Mouse (Mus musculus): ENCODE data around the gene Muc13. TPM values are rescaled to one million over a fixed set of nuclear protein-coding genes. Genes with fewer than 3 reads are reported as not detected.
A peak's percentile ranks its signal among the peaks of the same experiment; 100 is the strongest.

Muc13 gene
- polyA plus RNA-seq, 1 experiment from 2014 or later: 1.2 TPM

DNA sequence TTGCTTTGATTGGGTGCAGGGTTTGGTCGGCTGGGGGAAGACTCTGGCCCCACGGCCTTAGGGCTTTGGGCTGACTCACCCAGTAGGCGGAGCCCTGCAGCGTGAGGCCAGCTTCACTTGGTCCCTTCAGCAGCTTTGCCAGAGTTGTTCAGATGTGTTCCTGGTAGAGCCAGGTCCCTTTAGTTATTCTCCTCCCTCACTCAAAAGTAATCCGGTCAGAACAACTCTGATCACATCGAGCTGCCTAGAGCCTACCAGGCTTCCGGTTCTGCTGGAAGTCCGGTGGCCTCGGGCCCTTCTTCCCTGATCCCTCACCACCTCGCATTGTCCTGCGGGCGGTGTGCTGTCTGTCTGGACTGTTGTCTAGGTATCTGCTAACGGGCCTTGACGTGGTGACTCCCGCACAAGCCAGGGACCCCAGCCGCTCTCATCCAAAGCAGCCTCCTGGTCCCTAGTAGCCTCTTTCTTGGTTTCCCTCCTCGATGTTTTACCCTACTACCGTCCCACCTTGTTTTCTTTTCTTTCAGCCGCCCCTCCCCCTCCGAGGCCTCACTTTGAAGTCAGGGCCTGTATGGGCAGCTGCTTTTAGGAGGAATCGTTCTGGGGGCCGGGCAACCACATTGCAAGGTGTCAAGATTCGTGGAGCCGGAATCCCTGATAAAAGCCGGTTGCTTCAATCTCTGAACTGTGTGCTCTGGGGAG lies 40.1 kb downstream of the Muc13 start:
- peaks cover 13% of the 10 kb centered on the region for H3K27me3 ChIP-seq (ENCODE audit: insufficient read depth, low read length)
- WGBS (ENCODE audit: insufficient replicate concordance): 8% methylated on average over 25 of the region's 25 CpGs
- H3K4me2 ChIP-seq (ENCODE audit: low read depth, low read length): peak overlapping the region; percentile 74
- H3K4me1 ChIP-seq (ENCODE audit: insufficient read depth): peaks cover 51% of the 10 kb centered on the region
- H3K36me3 ChIP-seq (replicated peaks; ENCODE audit: insufficient read depth, low read length): no peaks in the 10 kb centered on the region
- H3K4me3 ChIP-seq (ENCODE audit: low read depth, low read length): peak overlapping the region; percentile 36
- H3K9ac ChIP-seq (replicated peaks): peak overlapping the region; percentile 46
- no peaks in the 10 kb centered on the region for H3K9me3 ChIP-seq (ENCODE audit: low read length)
- TF ChIP-seq EP300 (IDR thresholded peaks at IDR 0.05; ENCODE audit: low read depth) (no peak), CTCF (IDR thresholded peaks at IDR 0.05; ENCODE audit: low read depth) (peak; percentile 47)
- peak; percentile 61 for DNase-seq
- peak overlapping the region; percentile 71 for H3K27ac ChIP-seq (ENCODE audit: low read depth)
- ATAC-seq: peak; percentile 44; the same call in 1 of the 2 replicates

DNA sequence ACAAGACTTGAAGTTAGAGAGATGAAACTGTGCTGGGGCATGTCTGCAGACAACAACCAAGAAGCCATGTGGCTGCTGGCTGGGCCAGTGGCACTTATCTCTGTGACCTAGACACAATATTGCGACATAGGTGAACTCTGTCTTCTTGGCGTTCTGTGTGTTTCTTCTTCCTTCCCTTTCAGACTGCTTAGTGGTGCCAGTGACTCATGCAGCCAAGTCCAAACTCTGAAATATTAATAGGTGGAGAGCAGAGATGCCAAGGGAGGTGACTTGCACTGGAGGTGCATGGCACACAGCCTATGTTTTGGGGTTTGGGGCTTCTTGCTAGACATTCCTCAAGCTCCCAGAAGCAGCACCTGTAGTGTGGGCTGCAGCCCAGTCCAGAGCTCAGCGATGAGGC lies 42.8 kb downstream of the Muc13 start:
- Histone ChIP-seq H3K4me2 (ENCODE audit: low read depth, low read length) (no peak overlapping the region), H3K9ac (replicated peaks) (no peak overlapping the region), H3K4me3 (ENCODE audit: low read depth, low read length) (no peak overlapping the region), H3K27ac (ENCODE audit: low read depth) (no peak overlapping the region), H3K27me3 (ENCODE audit: insufficient read depth, low read length) (no peaks in the 10 kb centered on the region), H3K4me1 (ENCODE audit: insufficient read depth) (peaks cover 43% of the 10 kb centered on the region), H3K36me3 (replicated peaks; ENCODE audit: insufficient read depth, low read length) (no peaks in the 10 kb centered on the region), H3K9me3 (ENCODE audit: low read length) (no peaks in the 10 kb centered on the region)
- ATAC-seq (no peak), DNase-seq (no peak)
- WGBS (ENCODE audit: insufficient replicate concordance): 34% methylated on average over 3 of the region's 3 CpGs
- TF ChIP-seq CTCF (IDR thresholded peaks at IDR 0.05; ENCODE audit: low read depth): no peak

DNA sequence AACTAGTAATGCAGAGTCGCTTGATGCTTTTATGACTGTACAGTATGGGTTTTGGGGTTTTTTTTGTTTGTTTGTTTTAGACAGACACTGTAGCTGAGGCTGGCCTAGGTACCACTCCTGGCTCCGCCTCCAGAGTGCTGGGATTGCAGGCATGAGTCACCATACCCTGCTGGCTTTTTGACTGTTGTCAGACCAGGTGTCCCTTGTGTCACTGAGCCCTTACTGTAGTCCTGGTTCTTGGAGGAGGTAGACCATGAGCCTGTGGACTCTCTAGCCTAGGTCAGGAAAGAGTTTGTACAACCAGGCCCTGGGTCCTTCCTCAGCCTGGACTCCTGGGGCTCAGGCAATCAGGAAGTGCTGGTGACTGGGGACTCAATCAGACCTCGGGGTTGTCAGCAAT lies 43.4 kb downstream of the Muc13 start:
- H3K9me3 ChIP-seq (ENCODE audit: low read length): no peaks in the 10 kb centered on the region
- TF ChIP-seq EP300 (IDR thresholded peaks at IDR 0.05; ENCODE audit: low read depth) (no peak), CTCF (IDR thresholded peaks at IDR 0.05; ENCODE audit: low read depth) (no peak)
- H3K9ac ChIP-seq (replicated peaks): no peak overlapping the region
- H3K27ac ChIP-seq (ENCODE audit: low read depth): no peak overlapping the region
- no peaks in the 10 kb centered on the region for H3K36me3 ChIP-seq (replicated peaks; ENCODE audit: insufficient read depth, low read length)
- no peak for DNase-seq
- no peak overlapping the region for H3K4me2 ChIP-seq (ENCODE audit: low read depth, low read length)
- peaks cover 43% of the 10 kb centered on the region for H3K4me1 ChIP-seq (ENCODE audit: insufficient read depth)
- 0 out of 2 replicates have a peak, but pooled peaks have one; percentile 25 for ATAC-seq
- no peaks in the 10 kb centered on the region for H3K27me3 ChIP-seq (ENCODE audit: insufficient read depth, low read length)
- WGBS (ENCODE audit: insufficient replicate concordance): 52% methylated on average over 3 of the region's 3 CpGs
- no peak overlapping the region for H3K4me3 ChIP-seq (ENCODE audit: low read depth, low read length)

DNA sequence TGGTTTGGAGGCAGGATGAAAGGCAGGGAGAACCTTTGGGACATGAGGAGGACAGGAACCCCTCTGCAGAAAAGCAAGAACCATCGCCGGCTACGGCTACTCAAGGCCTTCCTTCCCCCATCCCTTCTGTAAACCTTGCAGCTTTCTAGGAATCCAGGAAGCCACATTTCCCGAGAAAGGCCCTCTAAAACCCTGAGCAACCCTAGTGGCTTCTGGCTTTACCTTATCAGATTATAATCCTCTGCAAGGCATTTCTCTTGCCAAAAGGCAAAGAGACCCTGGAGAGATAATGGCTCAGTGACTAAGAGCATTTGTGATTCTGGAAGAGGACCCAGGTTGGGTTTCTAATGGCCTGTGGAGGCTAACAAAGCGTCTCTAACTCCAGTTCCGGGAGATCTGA lies 46.8 kb downstream of the Muc13 start:
- Histone ChIP-seq H3K27me3 (ENCODE audit: insufficient read depth, low read length) (no peaks in the 10 kb centered on the region), H3K36me3 (replicated peaks; ENCODE audit: insufficient read depth, low read length) (no peaks in the 10 kb centered on the region), H3K4me2 (ENCODE audit: low read depth, low read length) (no peak overlapping the region), H3K9me3 (ENCODE audit: low read length) (no peaks in the 10 kb centered on the region), H3K27ac (ENCODE audit: low read depth) (no peak overlapping the region), H3K4me1 (ENCODE audit: insufficient read depth) (peaks cover 19% of the 10 kb centered on the region), H3K4me3 (ENCODE audit: low read depth, low read length) (no peak overlapping the region), H3K9ac (replicated peaks) (no peak overlapping the region)
- TF ChIP-seq CTCF (IDR thresholded peaks at IDR 0.05; ENCODE audit: low read depth): no peak
- no peak for TF ChIP-seq EP300 (IDR thresholded peaks at IDR 0.05; ENCODE audit: low read depth)
- DNase-seq (no peak), ATAC-seq (no peak)
- WGBS (ENCODE audit: insufficient replicate concordance): 49% methylated on average over 6 of the region's 6 CpGs

DNA sequence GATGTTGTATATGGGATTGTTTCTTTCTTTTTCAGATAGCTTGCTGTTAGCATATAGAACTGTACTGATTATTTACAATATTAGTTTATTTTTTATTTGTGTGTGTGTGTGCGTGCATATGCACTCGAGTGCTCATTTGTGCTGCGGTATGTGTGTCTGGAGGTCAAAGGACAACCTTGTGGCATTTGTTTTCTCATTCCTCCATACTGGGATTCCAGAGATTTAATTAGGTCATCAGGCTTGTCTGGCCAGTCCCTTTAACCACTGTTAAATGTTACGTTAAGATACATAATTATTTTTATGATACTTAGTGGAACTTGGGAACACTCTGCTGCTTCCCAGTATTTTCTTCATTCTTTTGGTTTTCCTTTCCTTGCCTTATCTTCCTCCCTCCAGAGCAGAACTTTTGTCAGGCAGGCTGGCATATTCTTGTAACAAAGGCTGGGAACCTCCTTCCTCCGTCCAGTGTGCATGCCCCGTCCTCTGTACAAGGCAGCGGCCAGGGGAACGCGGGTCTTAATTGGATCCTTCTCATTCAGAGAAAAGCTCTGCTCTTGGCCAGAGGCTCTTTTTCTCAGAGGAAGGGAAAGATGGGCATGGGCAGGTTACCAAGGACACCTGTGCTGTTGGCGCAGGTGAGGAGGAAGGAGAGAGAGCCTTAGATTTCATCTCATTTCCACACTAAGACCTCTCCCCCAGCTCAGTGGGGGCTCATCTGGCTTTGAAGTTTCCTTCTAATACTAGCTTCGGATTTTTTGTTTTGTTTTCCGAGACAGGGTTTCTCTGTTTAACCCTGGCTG lies 48.4 kb downstream of the Muc13 start:
- H3K9me3 ChIP-seq (ENCODE audit: low read length): no peaks in the 10 kb centered on the region
- peaks cover 4% of the 10 kb centered on the region for H3K36me3 ChIP-seq (replicated peaks; ENCODE audit: insufficient read depth, low read length)
- WGBS (ENCODE audit: insufficient replicate concordance): 74% methylated on average over 12 of the region's 12 CpGs
- no peak overlapping the region for H3K4me3 ChIP-seq (ENCODE audit: low read depth, low read length)
- DNase-seq: no peak
- no peak for ATAC-seq
- no peaks in the 10 kb centered on the region for H3K27me3 ChIP-seq (ENCODE audit: insufficient read depth, low read length)
- H3K4me2 ChIP-seq (ENCODE audit: low read depth, low read length): no peak overlapping the region
- TF ChIP-seq CTCF (IDR thresholded peaks at IDR 0.05; ENCODE audit: low read depth) (no peak), EP300 (IDR thresholded peaks at IDR 0.05; ENCODE audit: low read depth) (no peak)
- 0 out of 2 replicates have a peak overlapping the region, but pooled peaks have one; percentile 21 for H3K9ac ChIP-seq (replicated peaks)
- peaks cover 10% of the 10 kb centered on the region; the same call in 1 of the 2 replicates for H3K4me1 ChIP-seq (ENCODE audit: insufficient read depth)
- peak overlapping the region; percentile 29; the same call in 1 of the 2 replicates for H3K27ac ChIP-seq (ENCODE audit: low read depth)

DNA sequence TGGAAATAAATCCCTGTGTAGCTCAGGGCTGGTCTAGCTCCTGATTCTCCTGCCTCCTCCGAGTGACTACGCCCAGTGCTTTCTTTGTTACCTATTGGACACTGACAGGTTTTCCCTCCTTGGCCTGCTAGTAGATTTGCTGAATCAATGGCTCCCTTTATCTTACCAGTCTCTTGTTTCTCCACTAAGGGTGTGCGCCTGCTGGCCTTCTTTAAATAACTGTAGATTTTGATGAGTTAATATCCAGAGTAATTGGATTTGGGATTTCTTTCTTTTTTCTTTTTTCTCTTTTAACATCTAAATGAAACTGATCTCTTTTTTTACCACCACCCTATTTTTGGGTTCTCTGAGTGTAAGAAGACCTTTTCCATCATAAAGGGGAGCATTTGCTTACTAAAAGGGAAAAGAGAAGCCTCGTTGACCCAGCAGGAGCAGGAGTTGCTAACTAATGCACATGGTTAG lies 50.3 kb downstream of the Muc13 start:
- Histone ChIP-seq H3K9me3 (ENCODE audit: low read length) (no peaks in the 10 kb centered on the region), H3K27me3 (ENCODE audit: insufficient read depth, low read length) (no peaks in the 10 kb centered on the region), H3K9ac (replicated peaks) (no peak overlapping the region), H3K36me3 (replicated peaks; ENCODE audit: insufficient read depth, low read length) (peaks cover 4% of the 10 kb centered on the region), H3K27ac (ENCODE audit: low read depth) (no peak overlapping the region), H3K4me1 (ENCODE audit: insufficient read depth) (peaks cover 7% of the 10 kb centered on the region; the same call in 1 of the 2 replicates), H3K4me2 (ENCODE audit: low read depth, low read length) (no peak overlapping the region), H3K4me3 (ENCODE audit: low read depth, low read length) (no peak overlapping the region)
- TF ChIP-seq CTCF (IDR thresholded peaks at IDR 0.05; ENCODE audit: low read depth) (no peak), EP300 (IDR thresholded peaks at IDR 0.05; ENCODE audit: low read depth) (no peak)
- WGBS (ENCODE audit: insufficient replicate concordance): 71% methylated on average over 4 of the region's 4 CpGs
- ATAC-seq (no peak), DNase-seq (no peak)
